Mouse (Mus musculus) bone marrow, adult 2 months (tissue): ENCODE measurements around the gene Epyc.

Experiments used
- CTCF ChIP-seq: fragments of 200-500 bp; IDR thresholded peaks from 2 replicates; pipeline ENCODE4 v1.5.1; 2011; ENCODE audit warnings: low read length, control low read depth; ENCODE audit not compliant: control insufficient read depth, insufficient read depth
- POLR2A ChIP-seq: fragments of 200-500 bp; IDR thresholded peaks from 2 replicates; pipeline ENCODE4 v1.6.1; 2011; ENCODE audit warnings: low read depth, mild to moderate bottlenecking, control low read depth, low read length, borderline replicate concordance; ENCODE audit not compliant: control insufficient read depth

DNA sequence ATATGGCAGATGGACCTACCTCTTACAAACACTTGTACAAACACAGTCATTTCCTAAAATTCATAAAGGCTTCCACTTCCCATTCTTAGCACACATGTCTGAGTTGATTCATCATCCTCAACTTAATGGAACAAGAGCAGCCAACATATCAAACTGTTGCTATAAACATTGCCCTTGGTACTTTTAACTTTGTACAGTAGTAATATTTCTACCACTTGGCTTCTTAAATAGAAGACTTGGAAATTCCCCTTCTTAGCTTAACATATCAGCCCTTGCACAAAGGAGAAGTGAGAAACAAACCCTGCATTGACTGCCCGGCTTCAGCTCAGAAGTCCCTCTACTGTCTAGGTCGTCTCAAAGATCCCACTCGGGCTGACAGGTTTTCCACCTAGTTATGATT is 12.8 kb upstream of the Epyc start:
- TF ChIP-seq POLR2A (no peak), CTCF (no peak)
